Mouse (Mus musculus): ENCODE data around the gene Pde4d.

- no peak for TF ChIP-seq USF1 (IDR thresholded peaks at IDR 0.05; ENCODE audit: low read depth, low read length)
- no peak for TF ChIP-seq TCF12 (IDR thresholded peaks at IDR 0.05; ENCODE audit: low read depth, low read length)
- TF ChIP-seq BHLHE40 (IDR thresholded peaks at IDR 0.05; ENCODE audit: borderline replicate concordance, low read depth, low read length), result no peak
- TF ChIP-seq EP300 (IDR thresholded peaks at IDR 0.05; ENCODE audit: low read depth in 1 of 2, low read length in 2 of 2), result no peak
These were observed 192.5 kb downstream of the Pde4d start for GRCm38 (mm10) chr13:108642259-108642658.

All from MEL (cell line).